Mouse (Mus musculus): ENCODE measurements around the gene Patl1. TPM values are rescaled to one million over a fixed set of nuclear protein-coding genes. Genes with fewer than 3 reads are reported as not detected.

The Patl1 gene
- polyA plus RNA-seq, 1 experiment = 17.6 TPM

GRCm38 (mm10) chr19:11965023-11965942 is 53.1 kb downstream of the Patl1 start, which contains the start of gene Osbp:
Gene Osbp (plus strand): TSS chr19:11965941.
- no peak for TF ChIP-seq POLR2A (IDR thresholded peaks at IDR 0.05; ENCODE audit: low read depth, low read length)
- no peak for TF ChIP-seq CTCF (conservative IDR thresholded peaks at IDR 0.05; ENCODE audit: insufficient read depth, insufficient read length, low read depth, low read length)
- no peaks in the 10 kb centered on the region for H3K36me3 ChIP-seq (ENCODE audit: control insufficient read depth, insufficient read depth, low read length)
- DNase-seq = peak; percentile 100
- no peaks in the 10 kb centered on the region for H3K27me3 ChIP-seq (replicated peaks; ENCODE audit: control insufficient read depth, insufficient read depth, low read length)
- WGBS = under 1% methylated on average over 59 of the region's 59 CpGs
- peak within 1 kb of the TSS; percentile 100 for H3K4me3 ChIP-seq (ENCODE audit: insufficient read depth, low read depth, low read length)
- H3K4me1 ChIP-seq (ENCODE audit: control insufficient read depth, insufficient read depth, low read length) = peaks cover 5% of the 10 kb centered on the region
- H3K27ac ChIP-seq (ENCODE audit: insufficient read depth, low read depth, low read length) = peak within 1 kb of the TSS; percentile 65

GRCm38 (mm10) chr19:11966201-11966636 is 54.0 kb downstream of the Patl1 start:
- WGBS = 1% methylated on average over 18 of the region's 18 CpGs
- DNase-seq = peak; percentile 60
- no peaks in the 10 kb centered on the region for H3K27me3 ChIP-seq (replicated peaks; ENCODE audit: control insufficient read depth, insufficient read depth, low read length)
- no peaks in the 10 kb centered on the region; the same call in 1 of the 2 replicates for H3K36me3 ChIP-seq (ENCODE audit: control insufficient read depth, insufficient read depth, low read length)
- peaks cover 5% of the 10 kb centered on the region for H3K4me1 ChIP-seq (ENCODE audit: control insufficient read depth, insufficient read depth, low read length)
- peak overlapping the region; percentile 65; the same call in 1 of the 2 replicates for H3K27ac ChIP-seq (ENCODE audit: insufficient read depth, low read depth, low read length)
- peak overlapping the region; percentile 100 for H3K4me3 ChIP-seq (ENCODE audit: insufficient read depth, low read depth, low read length)
- TF ChIP-seq CTCF (conservative IDR thresholded peaks at IDR 0.05; ENCODE audit: insufficient read depth, insufficient read length, low read depth, low read length) = no peak
- no peak for TF ChIP-seq POLR2A (IDR thresholded peaks at IDR 0.05; ENCODE audit: low read depth, low read length)

DNA sequence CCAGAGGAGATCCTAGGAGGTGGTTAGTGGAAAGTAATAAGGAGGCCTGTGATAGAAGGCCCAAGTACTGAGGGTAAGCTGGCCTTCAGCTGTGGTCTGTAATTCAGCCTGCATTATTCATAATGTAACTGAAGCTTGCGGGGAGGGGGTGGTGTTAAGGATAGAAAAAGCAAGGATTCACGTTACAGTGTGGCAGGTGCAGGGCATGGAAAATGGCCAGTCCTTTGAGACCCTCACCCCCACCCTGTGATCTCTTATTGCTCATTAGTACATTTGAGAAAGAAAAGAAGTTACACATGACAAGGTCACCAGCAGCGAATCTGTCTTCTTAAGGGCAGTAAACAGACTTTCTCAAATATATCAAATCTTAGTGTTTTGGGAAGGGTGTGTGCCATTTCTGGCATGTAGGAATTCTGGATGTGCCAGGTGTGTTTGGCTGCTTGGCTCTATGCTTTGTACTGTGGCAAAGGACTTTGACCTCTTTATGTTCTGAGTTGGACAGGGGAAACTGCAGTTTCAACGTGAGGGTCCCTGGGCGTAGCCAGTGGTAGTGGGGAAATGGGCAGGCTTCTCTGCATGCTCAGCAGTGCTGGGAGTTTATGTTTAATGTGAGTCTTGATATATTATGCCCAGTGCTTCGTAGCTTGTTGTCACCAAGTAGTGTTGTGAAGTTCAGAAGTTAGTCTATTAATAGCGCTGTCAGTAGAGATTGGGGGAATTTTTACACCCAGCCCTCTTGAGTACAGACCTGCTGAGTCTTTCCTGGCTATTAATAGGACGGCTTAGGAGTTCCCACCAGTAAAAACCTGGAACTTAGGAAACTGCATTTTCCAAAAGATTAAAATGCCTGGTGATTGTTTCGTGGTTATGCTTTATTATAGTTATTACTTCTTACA is 57.2 kb downstream of the Patl1 start:
- Histone ChIP-seq H3K4me3 (ENCODE audit: insufficient read depth, low read depth, low read length) (no peak overlapping the region), H3K36me3 (ENCODE audit: control insufficient read depth, insufficient read depth, low read length) (peaks cover 3% of the 10 kb centered on the region), H3K27ac (ENCODE audit: insufficient read depth, low read depth, low read length) (no peak overlapping the region), H3K4me1 (ENCODE audit: control insufficient read depth, insufficient read depth, low read length) (peaks cover 7% of the 10 kb centered on the region), H3K27me3 (replicated peaks; ENCODE audit: control insufficient read depth, insufficient read depth, low read length) (no peaks in the 10 kb centered on the region)
- DNase-seq = no peak
- TF ChIP-seq CTCF (conservative IDR thresholded peaks at IDR 0.05; ENCODE audit: insufficient read depth, insufficient read length, low read depth, low read length) = no peak
- WGBS = 59% methylated on average over 9 of the region's 9 CpGs

- H3K27me3 ChIP-seq (replicated peaks; ENCODE audit: control insufficient read depth, insufficient read depth, low read length) = no peaks in the 10 kb centered on the region
- H3K4me3 ChIP-seq (ENCODE audit: insufficient read depth, low read depth, low read length) = no peak overlapping the region
- TF ChIP-seq POLR2A (IDR thresholded peaks at IDR 0.05; ENCODE audit: low read depth, low read length) (no peak), CTCF (conservative IDR thresholded peaks at IDR 0.05; ENCODE audit: insufficient read depth, insufficient read length, low read depth, low read length) (no peak)
- 76% methylated on average over 13 of the region's 13 CpGs for WGBS
- peaks cover 2% of the 10 kb centered on the region; the same call in 1 of the 2 replicates for H3K4me1 ChIP-seq (ENCODE audit: control insufficient read depth, insufficient read depth, low read length)
- DNase-seq = no peak
- H3K27ac ChIP-seq (ENCODE audit: insufficient read depth, low read depth, low read length) = peak overlapping the region; percentile 42; the same call in 1 of the 2 replicates
- H3K36me3 ChIP-seq (ENCODE audit: control insufficient read depth, insufficient read depth, low read length) = peaks cover 16% of the 10 kb centered on the region
Observed at GRCm38 (mm10) chr19:11973511-11974222, 61.5 kb downstream of the Patl1 start.

GRCm38 (mm10) chr19:11974223-11974540 is 62.0 kb downstream of the Patl1 start:
- 41% methylated on average over 2 of the region's 2 CpGs for WGBS

GRCm38 (mm10) chr19:11975683-11976082 is 63.5 kb downstream of the Patl1 start:
- TF ChIP-seq POLR2A (IDR thresholded peaks at IDR 0.05; ENCODE audit: low read depth, low read length) = no peak
- peaks cover 30% of the 10 kb centered on the region for H3K36me3 ChIP-seq (ENCODE audit: control insufficient read depth, insufficient read depth, low read length)
- peak overlapping the region; percentile 66; the same call in 1 of the 2 replicates for H3K27ac ChIP-seq (ENCODE audit: insufficient read depth, low read depth, low read length)
- no peak overlapping the region for H3K4me3 ChIP-seq (ENCODE audit: insufficient read depth, low read depth, low read length)
- 74% methylated on average over 4 of the region's 4 CpGs for WGBS
- no peaks in the 10 kb centered on the region for H3K27me3 ChIP-seq (replicated peaks; ENCODE audit: control insufficient read depth, insufficient read depth, low read length)
- no peak for DNase-seq
- 0 out of 2 replicates have a peak, but pooled peaks cover 2% of the 10 kb centered on the region for H3K4me1 ChIP-seq (ENCODE audit: control insufficient read depth, insufficient read depth, low read length)

More at GRCm38 (mm10) chr19:11974223-11974540, 62.0 kb downstream of the Patl1 start:
- no peaks in the 10 kb centered on the region for H3K27me3 ChIP-seq (replicated peaks; ENCODE audit: control insufficient read depth, insufficient read depth, low read length)
- no peak overlapping the region for H3K4me3 ChIP-seq (ENCODE audit: insufficient read depth, low read depth, low read length)
- DNase-seq = no peak
- TF ChIP-seq CTCF (conservative IDR thresholded peaks at IDR 0.05; ENCODE audit: insufficient read depth, insufficient read length, low read depth, low read length) (no peak), POLR2A (IDR thresholded peaks at IDR 0.05; ENCODE audit: low read depth, low read length) (no peak)
- H3K27ac ChIP-seq (ENCODE audit: insufficient read depth, low read depth, low read length) = peak overlapping the region; percentile 42; the same call in 1 of the 2 replicates
- H3K36me3 ChIP-seq (ENCODE audit: control insufficient read depth, insufficient read depth, low read length) = peaks cover 21% of the 10 kb centered on the region
- peaks cover 2% of the 10 kb centered on the region; the same call in 1 of the 2 replicates for H3K4me1 ChIP-seq (ENCODE audit: control insufficient read depth, insufficient read depth, low read length)
